Mouse (Mus musculus) embryonic facial prominence, embryonic 15.5 days (tissue): Measurements from ENCODE around the gene Eef2. TPM values are rescaled to one million over a fixed set of nuclear protein-coding genes. Genes with fewer than 3 reads are reported as not detected.
A peak's percentile ranks its signal among the peaks of the same experiment; 100 is the strongest.
"Not testable (repeated sequence)": the region's sequence is repeated elsewhere in the genome, so short reads cannot be mapped to it uniquely, and the experiment has no call there.

Experiments used
- ATAC-seq: fragments of 200-750 bp; cut with Nextera tagmentation; 2 replicates; pipeline ENCODE4 v1.8.0; 2017; ENCODE audit warnings: low read depth, moderate TSS enrichment; ENCODE audit not compliant: insufficient number of reproducible peaks, low FRiP score, low TSS enrichment
- H3K27ac ChIP-seq: fragments of 300-500 bp; sonication (generic); replicated peaks from 2 replicates; pipeline ENCODE4 v1.5.1; 2015; ENCODE audit warnings: mild to moderate bottlenecking, inconsistent platforms
- H3K27me3 ChIP-seq: fragments of 300-500 bp; sonication (generic); 2 replicates; pipeline ENCODE4 v1.6.1; 2015; ENCODE audit warnings: inconsistent platforms
- H3K36me3 ChIP-seq: fragments of 300-500 bp; sonication (generic); 2 replicates; pipeline ENCODE4 v1.6.1; 2015; ENCODE audit warnings: mild to moderate bottlenecking, inconsistent platforms
- H3K4me1 ChIP-seq: fragments of 300-500 bp; sonication (generic); 2 replicates; pipeline ENCODE4 v1.6.1; 2015; ENCODE audit warnings: inconsistent platforms
- H3K4me2 ChIP-seq: fragments of 300-500 bp; sonication (generic); replicated peaks from 2 replicates; pipeline ENCODE4 v1.6.1; 2015; ENCODE audit warnings: mild to moderate bottlenecking, inconsistent platforms
- H3K4me3 ChIP-seq: fragments of 300-500 bp; sonication (generic); replicated peaks from 2 replicates; pipeline ENCODE4 v1.5.1; 2015; ENCODE audit warnings: mild to moderate bottlenecking, inconsistent platforms
- H3K9ac ChIP-seq: fragments of 300-500 bp; sonication (generic); 2 replicates; pipeline ENCODE4 v1.6.1; 2015; ENCODE audit warnings: inconsistent platforms
- H3K9me3 ChIP-seq: fragments of 300-500 bp; sonication (generic); replicated peaks from 2 replicates; pipeline ENCODE4 v1.6.1; 2016; ENCODE audit warnings: inconsistent platforms
- WGBS: fragments of 180-500 bp; shearing (Covaris S2); methylation state at CpG from one replicate; pipeline ENCODE4 v1.1.7; 2015; 5-methylcytosine and 5-hydroxymethylcytosine counted together
- polyA plus RNA-seq: library from polyadenylated mRNA; unstranded; fragments of >200 nt; fragmentation: Nextera tagmentation; extraction: Ambion mirVana; gene quantifications from 2 replicates; pipeline ENCODE4 v1.2.1, GENCODE M21; 2015

The Eef2 gene
- polyA plus RNA-seq, 1 experiment from 2014 or later = 654 TPM

- H3K36me3 ChIP-seq = no peaks in the 10 kb centered on the region
- WGBS = 93% methylated on average over 5 of the region's 5 CpGs
- peaks cover 3% of the 10 kb centered on the region; the same call in 1 of the 2 replicates for H3K27me3 ChIP-seq
- H3K9ac ChIP-seq = no peak overlapping the region
- no peaks in the 10 kb centered on the region for H3K9me3 ChIP-seq
- H3K27ac ChIP-seq = no peak overlapping the region
- no peak overlapping the region for H3K4me3 ChIP-seq
- no peak overlapping the region for H3K4me2 ChIP-seq
- no peak for ATAC-seq
- no peaks in the 10 kb centered on the region for H3K4me1 ChIP-seq
Measured at GRCm38 (mm10) chr10:81210154-81210553, 33.7 kb downstream of the Eef2 start.

- H3K4me2 ChIP-seq = no peak overlapping the region
- 79% methylated on average over 6 of the region's 6 CpGs for WGBS
- no peaks in the 10 kb centered on the region for H3K36me3 ChIP-seq
- no peaks in the 10 kb centered on the region; the same call in 1 of the 2 replicates for H3K27me3 ChIP-seq
- no peaks in the 10 kb centered on the region for H3K9me3 ChIP-seq
- no peak overlapping the region for H3K9ac ChIP-seq
- no peak overlapping the region for H3K27ac ChIP-seq
- H3K4me3 ChIP-seq = no peak overlapping the region
- ATAC-seq = no peak
- no peaks in the 10 kb centered on the region for H3K4me1 ChIP-seq
Measured at GRCm38 (mm10) chr10:81216260-81216659, 39.8 kb downstream of the Eef2 start.

DNA sequence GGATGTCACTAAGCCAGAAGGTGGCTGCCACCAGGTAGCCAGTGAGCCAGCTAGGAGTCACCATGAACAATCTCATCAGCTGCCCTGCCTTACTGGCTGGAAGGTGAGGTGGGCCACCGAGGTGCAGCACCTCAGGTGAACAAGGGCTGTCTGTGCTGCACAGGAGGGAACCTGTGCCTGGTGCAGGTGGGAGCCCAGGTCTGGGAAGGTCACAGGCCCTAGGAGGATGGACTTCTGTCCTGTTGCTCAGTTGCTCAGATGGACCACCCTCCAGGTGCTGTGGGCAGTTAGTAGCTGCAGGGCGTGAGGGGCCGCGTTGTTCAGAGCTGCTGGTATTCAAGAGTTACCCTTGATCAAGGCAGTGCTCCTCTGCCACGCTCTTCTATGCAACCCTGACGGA lies 40.4 kb downstream of the Eef2 start:
- H3K9ac ChIP-seq = no peak overlapping the region
- WGBS = 80% methylated on average over 6 of the region's 6 CpGs
- H3K27me3 ChIP-seq = no peaks in the 10 kb centered on the region; the same call in 1 of the 2 replicates
- H3K4me2 ChIP-seq = no peak overlapping the region
- no peaks in the 10 kb centered on the region for H3K36me3 ChIP-seq
- no peak overlapping the region for H3K4me3 ChIP-seq
- no peaks in the 10 kb centered on the region for H3K4me1 ChIP-seq
- no peaks in the 10 kb centered on the region for H3K9me3 ChIP-seq
- ATAC-seq = no peak
- H3K27ac ChIP-seq = no peak overlapping the region

DNA sequence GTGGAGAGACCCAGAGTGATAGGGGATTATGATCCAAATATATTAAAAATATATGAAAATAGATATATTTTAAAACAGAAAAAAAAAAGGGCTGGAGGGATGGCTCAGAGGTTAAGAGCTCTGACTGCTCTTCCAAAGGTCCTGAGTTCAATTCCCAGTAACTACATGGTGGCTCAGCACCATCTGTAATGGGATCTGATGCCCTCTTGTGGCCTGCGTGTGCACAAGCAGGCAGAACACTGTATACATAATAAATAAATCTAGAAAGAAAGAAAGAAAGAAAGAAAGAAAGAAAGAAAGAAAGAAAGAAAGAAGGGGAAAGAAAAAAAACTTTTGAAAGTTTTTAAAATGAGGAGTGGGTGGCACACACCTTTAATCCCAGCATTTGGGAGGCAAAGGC lies 40.8 kb downstream of the Eef2 start:
- not testable (repeated sequence) for ATAC-seq, H3K9me3 ChIP-seq, H3K9ac ChIP-seq, H3K4me2 ChIP-seq, H3K27ac ChIP-seq, H3K4me3 ChIP-seq, H3K4me1 ChIP-seq, H3K36me3 ChIP-seq, H3K27me3 ChIP-seq
- 14% methylated on average over 1 of the region's 1 CpGs for WGBS

GRCm38 (mm10) chr10:81217964-81218363 lies 41.5 kb downstream of the Eef2 start:
- no peak overlapping the region for H3K4me2 ChIP-seq
- no peaks in the 10 kb centered on the region; the same call in 1 of the 2 replicates for H3K27me3 ChIP-seq
- H3K9me3 ChIP-seq = no peaks in the 10 kb centered on the region
- H3K4me3 ChIP-seq = no peak overlapping the region
- no peak overlapping the region for H3K9ac ChIP-seq
- no peaks in the 10 kb centered on the region for H3K4me1 ChIP-seq
- ATAC-seq = no peak
- 34% methylated on average over 7 of the region's 7 CpGs for WGBS
- no peak overlapping the region for H3K27ac ChIP-seq
- no peaks in the 10 kb centered on the region for H3K36me3 ChIP-seq

GRCm38 (mm10) chr10:81221402-81222015 lies 45.1 kb downstream of the Eef2 start:
- H3K4me1 ChIP-seq = no peaks in the 10 kb centered on the region
- H3K27ac ChIP-seq = no peak overlapping the region
- no peaks in the 10 kb centered on the region for H3K9me3 ChIP-seq
- no peaks in the 10 kb centered on the region for H3K36me3 ChIP-seq
- WGBS = 87% methylated on average over 5 of the region's 5 CpGs
- ATAC-seq = no peak
- H3K4me2 ChIP-seq = no peak overlapping the region
- H3K4me3 ChIP-seq = no peak overlapping the region
- H3K9ac ChIP-seq = no peak overlapping the region
- no peaks in the 10 kb centered on the region; the same call in 1 of the 2 replicates for H3K27me3 ChIP-seq

- H3K27ac ChIP-seq, H3K27me3 ChIP-seq, H3K4me3 ChIP-seq, ATAC-seq, H3K9ac ChIP-seq, H3K4me2 ChIP-seq, H3K9me3 ChIP-seq, H3K4me1 ChIP-seq, H3K36me3 ChIP-seq: not testable (repeated sequence)
- 63% methylated on average over 2 of the region's 2 CpGs for WGBS
Measured at GRCm38 (mm10) chr10:81223731-81224130, 47.3 kb downstream of the Eef2 start.

DNA sequence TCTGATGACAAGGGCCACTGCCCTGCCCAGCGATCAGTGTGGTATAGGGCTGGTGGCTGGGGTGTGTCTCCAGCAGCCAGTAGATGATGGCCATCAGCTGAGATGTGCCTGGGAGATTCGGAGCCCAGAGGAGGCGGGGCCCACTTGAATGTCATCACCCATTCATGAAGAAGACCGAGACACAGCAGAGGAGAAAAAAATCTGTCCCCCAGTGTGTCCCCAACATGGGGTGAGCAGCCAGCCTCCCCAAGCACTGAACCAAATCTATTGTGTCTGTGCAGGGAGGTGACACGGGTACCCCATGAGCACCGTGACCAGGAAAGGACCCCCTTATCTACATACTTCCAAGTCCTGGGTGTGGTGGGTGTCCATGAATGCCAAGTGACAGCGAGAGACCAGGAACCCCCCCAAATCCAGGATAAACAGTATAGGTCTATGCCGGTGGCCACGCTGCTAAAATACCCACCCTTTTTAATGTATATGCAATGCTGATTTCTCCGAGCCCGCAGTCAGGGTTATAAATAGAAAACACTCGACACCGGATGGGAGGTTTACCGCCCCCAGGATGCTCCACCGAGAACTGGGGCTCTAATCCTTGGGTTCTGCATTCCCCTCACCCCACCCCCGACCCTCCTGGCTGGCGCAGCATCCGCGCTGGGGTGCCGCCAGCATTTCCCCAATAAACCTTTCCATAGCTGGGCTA lies 53.5 kb downstream of the Eef2 start:
- Histone ChIP-seq H3K9ac (no peak overlapping the region), H3K36me3 (no peaks in the 10 kb centered on the region), H3K9me3 (no peaks in the 10 kb centered on the region), H3K4me1 (peaks cover 25% of the 10 kb centered on the region), H3K4me2 (peak overlapping the region; percentile 34), H3K27ac (no peak overlapping the region), H3K4me3 (peak overlapping the region; percentile 15), H3K27me3 (peaks cover 35% of the 10 kb centered on the region)
- WGBS = 12% methylated on average over 20 of the region's 20 CpGs
- no peak for ATAC-seq

DNA sequence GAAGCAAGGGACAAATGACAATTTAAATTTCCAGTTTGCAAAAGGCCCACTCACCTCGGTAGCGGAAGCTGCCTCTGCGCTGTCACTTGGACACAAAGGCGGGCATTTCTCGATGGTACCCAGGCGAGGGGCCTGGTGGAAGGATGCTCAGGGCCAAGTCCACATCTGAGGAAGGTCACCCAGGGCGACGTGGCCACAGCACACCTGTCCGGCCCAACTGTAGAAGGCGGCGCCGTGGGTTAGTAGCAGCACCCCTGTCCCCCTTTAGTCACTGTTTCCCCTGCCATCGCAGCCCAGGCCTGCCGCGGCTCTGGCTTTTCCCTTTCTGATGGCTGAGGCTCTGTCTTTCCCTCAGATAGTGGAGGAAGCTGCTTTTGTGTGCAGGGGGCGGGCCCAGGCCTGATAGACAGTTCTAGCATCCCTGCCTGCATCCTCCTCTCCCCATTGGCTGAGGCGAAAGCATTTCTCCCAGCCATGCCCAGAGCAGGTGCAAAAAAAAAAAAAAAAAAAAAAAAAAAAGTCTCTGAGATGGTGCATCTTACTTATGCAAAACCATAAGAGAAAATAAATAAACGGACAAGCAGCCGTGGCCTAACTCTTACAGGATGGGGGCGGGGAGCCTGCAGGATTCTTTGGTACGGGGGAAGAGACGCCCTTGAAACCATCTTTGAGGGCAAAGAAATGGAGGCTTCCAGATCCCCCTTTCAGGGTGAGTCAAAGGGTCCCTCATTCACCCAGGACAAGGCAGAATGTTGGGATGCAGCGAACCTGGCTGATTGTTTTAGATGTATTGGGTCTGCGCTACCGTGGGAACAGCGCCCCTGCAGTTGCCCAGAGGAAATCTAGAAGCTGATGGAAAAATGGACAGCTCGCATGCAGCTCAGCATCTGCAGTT lies 54.3 kb downstream of the Eef2 start, which contains the start of gene Atcay:
TSS of gene Atcay (minus strand) at position 396 of the 895 bp plus-strand sequence.
- WGBS = 7% methylated on average over 27 of the region's 27 CpGs
- Histone ChIP-seq H3K9ac (no peak within 1 kb of the TSS), H3K9me3 (no peaks in the 10 kb centered on the region), H3K27me3 (peaks cover 35% of the 10 kb centered on the region), H3K4me1 (peaks cover 27% of the 10 kb centered on the region), H3K36me3 (no peaks in the 10 kb centered on the region), H3K4me3 (peak within 1 kb of the TSS; percentile 15), H3K27ac (no peak within 1 kb of the TSS), H3K4me2 (peak within 1 kb of the TSS; percentile 34)
- no peak for ATAC-seq

DNA sequence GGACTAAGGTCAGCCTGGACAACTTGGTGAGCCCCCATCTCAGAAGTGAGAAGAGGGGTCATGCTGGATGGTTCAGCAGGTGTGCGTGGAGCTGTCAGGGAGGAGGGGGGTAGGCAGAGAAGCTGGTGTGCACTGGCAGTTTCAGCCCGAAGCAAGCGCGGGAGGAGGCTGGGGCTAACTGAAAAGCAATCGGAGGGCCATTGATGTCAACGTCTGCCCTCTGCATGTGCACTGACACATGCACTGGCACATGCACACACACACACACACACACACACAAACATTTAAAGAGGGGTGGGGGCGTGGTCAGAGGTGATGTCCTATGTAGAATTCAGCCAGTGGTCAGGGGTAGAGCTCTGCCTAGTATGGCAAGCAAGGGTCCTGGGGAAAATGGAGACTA lies 55.0 kb downstream of the Eef2 start:
- Histone ChIP-seq H3K36me3 (no peaks in the 10 kb centered on the region), H3K4me3 (no peak overlapping the region), H3K27ac (no peak overlapping the region), H3K4me1 (peaks cover 33% of the 10 kb centered on the region), H3K9ac (no peak overlapping the region), H3K9me3 (no peaks in the 10 kb centered on the region), H3K27me3 (peaks cover 35% of the 10 kb centered on the region), H3K4me2 (no peak overlapping the region)
- no peak for ATAC-seq
- 50% methylated on average over 7 of the region's 7 CpGs for WGBS
